Mouse (Mus musculus): Measurements from ENCODE around the gene Mark1.

The Mark1 gene

GRCm38 (mm10) chr1:184889454-184889853 is 109.9 kb downstream of the Mark1 start:
- DNase-seq (ENCODE audit: low spot score) = no peak

DNA sequence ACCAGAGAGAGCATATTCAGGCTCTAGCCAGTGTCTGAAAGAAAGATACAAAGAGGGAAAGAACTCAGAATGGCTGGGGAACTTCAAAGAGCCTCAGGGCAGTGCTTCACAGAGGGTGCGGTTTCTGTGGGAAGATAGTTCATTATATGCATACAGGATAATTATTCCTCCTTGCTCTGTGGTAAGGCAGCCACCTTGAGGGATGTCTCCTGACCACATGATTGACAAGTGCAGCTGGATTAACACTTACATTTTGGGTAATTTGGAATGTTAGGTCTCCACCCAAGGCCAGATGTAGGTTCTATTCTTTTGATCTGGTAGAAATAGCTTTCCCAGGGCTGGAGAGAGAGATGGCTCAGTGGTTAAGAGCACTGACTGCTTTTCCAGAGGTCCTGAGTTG is 113.2 kb downstream of the Mark1 start:
- no peak for DNase-seq (ENCODE audit: low spot score)

DNA sequence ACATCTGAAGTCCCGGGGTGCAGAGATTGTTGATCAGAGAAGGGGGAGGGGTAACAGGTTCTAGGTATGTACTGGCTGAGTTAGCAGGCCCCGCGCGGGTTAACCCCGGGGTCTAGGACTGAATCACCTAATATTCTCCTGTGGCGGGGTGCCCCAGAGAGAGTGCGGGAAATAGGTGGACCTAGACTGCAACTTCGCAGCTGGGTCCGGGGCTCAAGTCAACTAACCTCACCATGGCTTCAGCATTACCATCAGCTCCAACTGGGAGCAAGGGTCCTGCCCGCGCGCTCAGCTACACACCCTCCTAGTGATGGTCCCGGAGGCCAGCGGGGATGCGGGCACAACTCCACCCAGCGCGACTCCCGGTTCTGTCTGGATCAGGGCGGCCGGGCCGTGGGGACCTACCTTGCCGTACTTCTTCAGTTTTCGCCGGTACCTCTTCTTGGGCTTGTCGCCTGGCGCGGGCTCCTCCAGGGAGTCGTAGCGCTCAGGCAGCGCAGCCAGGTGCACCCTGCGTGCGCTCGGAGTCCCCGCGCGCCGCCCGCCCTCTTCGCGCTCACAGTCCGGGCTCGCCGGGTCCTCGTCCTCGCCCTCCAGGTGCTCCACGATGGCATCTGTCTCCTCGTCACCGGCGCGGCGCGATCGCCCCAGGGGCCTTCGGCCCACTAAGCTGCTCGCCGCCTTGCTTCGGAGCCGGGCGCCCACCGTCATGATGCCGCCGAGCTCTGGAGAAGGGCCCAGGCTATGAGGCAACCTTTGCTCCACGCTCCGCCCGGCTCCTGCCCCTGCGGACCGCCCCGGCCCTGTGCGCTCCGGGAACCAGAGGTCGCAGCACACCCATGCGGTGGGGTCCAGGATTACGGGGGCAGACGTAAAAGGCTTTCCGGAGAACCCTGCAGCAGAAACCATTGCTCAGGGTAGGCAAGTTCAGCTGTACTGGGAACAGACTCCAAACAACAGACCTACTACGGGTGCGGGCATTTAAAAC is 116.8 kb downstream of the Mark1 start, which contains the start of gene C130074G19Rik:
Gene C130074G19Rik (minus strand): TSS at position 938 of the 988 bp plus-strand sequence.
- DNase-seq (ENCODE audit: low spot score) = peak; percentile 72

DNA sequence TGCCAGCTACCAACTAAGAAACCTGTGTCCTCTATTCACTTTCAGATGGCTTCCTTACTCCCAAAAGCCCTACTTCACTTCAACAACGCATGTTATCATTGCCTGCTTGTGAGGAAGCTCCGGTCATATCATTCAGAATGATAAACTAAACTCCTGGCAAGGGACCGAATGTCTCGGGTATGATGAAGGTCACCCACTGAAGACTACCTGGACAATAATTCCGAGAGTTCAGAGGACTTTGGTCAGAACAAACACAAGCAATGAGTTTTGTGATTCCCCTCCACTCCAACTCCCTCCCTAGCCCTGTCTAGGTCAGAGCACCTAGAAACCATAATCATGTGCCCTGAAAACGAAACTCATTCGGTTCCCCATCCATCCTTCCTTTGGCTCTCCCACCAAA is 117.5 kb downstream of the Mark1 start:
- no peak for DNase-seq (ENCODE audit: low spot score)

DNA sequence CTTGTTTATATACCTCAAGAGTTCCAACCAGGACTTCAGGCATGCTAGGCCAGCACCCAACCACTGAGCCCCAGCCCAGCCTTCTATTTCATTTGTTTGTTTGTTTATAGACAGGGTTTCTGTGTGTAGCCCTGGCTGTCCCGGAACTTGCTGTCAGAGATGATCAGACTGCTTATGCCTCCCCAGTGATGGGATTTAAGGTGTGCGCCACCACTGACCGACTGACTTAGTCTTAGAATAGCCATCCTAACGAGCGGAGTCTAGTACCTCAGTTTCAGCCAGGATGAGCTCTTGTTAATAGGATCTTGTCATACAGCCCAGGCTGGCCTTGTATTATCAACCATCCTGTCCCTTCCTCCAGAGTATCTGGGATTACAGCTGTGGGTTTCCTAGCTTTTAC is 118.2 kb downstream of the Mark1 start:
- DNase-seq (ENCODE audit: low spot score) = no peak

DNA sequence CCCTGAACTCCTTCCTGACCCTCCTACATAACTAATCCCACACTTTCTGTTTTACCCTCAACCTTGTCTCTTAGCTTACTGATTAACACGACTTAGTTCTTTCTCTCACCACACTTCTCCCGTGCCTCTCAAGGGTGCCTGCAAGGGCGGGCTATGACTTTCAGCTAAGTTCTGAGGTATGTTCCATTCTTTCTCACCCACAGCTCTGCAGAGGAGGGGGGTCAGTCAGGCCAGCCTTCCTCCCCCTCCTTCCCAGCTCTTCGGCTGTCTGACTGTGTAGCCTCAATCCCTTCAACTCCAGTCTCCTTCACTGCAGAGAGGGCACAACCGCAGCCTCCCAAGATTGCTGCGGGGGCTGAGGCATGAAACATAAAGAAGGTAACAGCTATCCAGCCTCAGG is 120.5 kb downstream of the Mark1 start:
- no peak for DNase-seq (ENCODE audit: low spot score)

- DNase-seq (ENCODE audit: low spot score) = no peak
These were observed 122.1 kb downstream of the Mark1 start for GRCm38 (mm10) chr1:184877306-184877705.

DNA sequence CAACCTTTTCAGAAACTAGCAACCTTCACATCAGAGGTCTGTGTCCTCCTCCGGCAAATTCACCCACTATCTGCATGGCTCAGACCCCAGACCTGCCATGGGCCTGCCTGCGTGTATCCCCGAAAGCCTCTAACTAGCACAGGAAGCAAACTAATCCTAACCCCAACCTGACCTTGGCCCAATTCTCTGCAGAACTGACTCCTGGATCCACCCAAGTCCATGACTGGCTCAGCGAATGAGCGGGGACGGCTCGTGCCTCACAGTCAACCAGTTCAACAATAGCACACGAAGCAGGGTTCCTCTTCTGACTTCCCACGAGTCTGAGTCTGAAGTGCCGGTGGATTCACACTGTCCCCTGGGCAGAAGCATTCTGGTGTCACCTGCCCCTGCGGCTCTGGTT is 125.5 kb downstream of the Mark1 start:
- DNase-seq (ENCODE audit: low spot score) = no peak

- DNase-seq (ENCODE audit: low spot score) = no peak
These were observed 127.1 kb downstream of the Mark1 start for GRCm38 (mm10) chr1:184872069-184872819.

DNA sequence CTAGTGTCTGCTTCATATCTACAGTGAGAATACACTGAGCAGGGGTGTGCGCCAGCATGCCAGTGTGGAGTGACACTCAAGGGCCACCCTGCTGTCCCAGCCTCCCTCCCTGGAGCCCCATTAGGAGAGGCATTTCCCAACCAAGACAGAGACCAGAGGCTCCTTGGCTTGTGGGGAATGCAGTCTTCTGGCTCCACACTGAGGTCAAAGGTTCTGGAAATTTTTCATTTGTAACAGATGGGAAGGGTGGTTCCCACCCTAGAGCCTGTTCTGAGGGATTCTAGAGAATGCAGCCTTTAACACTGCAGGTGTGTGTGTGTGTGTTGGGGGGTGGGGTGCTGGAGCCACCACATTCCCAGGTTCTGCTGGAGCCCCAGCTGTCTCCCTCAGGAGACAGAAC is 127.9 kb downstream of the Mark1 start:
- DNase-seq (ENCODE audit: low spot score) = no peak

DNA sequence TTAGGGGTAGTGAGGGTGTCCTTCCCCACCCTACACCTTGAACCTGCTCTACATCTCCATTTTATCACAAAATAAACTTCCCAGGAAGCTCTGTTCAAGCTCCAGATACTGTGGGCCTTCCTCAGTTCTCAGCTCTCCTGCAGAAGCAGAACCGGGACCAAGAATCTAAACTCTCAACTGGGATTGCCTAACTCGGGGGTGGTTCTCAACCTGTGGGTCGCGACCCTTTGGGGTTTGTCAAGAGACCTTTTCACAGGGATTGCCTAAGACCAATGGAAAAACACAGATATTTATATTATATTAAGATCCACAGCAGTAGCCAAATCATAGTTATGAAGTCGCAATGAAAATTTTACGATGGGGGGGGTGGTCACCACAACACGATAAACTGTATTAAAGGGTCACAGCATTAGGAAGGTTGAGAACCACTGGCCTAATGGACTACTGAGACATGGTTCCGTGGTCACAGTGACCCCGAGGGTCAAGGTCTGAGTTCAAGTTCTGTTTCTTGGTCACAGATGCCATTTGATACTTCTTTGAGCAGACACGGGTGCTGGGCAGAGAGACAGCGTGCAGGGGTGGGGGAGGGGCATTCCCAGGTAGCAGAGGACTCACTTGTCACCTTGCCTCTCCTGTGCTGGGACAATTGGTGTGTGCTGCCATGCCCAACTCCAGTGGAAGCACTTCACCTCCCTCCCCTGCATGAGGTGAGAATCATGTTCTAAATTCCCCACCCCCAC is 128.6 kb downstream of the Mark1 start:
- DNase-seq (ENCODE audit: low spot score) = no peak

DNA sequence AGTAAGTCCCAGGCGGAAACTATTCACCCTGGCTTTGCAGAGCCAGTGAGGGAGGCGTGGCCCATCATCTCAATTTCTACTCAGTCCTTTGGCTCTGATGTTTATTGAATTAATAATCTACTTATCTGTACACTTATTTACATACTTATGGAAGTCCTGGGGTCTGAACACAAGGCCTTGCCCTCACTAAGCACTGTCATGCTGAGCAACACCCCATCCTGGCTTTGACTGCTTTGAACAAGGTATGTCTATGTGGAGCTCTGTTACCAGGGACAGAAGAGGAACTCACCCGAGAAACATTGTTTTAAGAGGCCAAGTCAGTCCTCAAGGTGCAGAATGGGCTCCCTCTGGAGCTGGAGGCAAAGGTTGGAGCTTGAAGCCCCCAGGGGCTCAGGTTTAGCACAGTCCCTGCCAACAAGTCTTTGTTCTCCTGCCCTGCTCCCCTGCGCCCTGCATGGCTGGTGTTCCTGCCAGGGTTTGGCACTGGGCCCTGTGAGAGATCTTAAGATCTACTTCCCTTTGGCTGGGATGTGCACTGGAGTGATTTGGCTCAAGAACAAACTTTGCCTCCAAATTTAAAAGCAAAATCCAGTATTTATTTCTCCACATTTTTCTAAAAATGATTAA is 129.3 kb downstream of the Mark1 start:
- peak; percentile 61 for DNase-seq (ENCODE audit: low spot score)

DNA sequence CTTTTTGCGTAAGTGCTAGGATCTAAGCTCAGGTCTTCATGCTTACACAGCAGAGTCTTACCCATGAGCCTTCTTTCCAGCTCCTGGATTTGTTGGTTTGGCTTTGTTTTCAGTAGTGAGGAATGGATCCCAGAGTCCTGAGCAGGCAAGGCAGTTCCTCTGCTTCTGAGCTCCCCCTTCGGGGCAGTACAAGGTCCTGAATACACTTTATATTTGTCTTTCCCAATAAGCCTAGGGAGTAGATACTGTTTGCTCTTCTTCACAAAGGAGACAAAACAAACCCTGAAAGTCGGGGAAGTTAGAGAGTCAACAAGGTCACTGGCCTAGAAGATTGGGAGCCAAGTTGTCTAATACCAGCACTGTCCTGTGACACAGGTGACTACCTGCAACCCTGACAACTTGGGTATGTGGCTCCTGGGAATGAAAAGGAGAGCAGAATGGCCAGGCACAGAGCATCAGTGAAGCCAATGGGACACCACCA is 131.7 kb downstream of the Mark1 start:
- DNase-seq (ENCODE audit: low spot score) = no peak

DNA sequence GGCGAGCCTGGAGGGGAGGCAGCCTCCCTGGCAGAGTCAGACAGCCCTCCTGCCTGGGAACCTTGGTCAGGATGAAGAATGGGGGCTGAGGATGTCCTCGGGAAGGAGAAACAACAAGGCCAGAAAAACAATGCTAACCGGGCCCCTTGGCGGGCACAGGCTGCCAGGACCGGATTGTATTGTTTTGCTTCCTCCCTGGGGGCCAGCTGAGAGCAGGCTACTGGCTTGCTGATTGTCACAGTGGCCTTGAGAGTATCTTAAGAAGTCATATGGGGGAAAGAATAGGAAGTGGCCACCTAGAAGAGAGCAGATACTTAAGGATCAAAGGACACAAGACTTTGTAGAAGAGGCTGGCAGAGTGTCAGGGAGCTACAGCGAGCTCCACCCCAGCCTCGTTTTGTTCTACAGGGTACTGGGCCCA is 135.0 kb downstream of the Mark1 start:
- DNase-seq (ENCODE audit: low spot score) = no peak

- DNase-seq (ENCODE audit: low spot score) = no peak
These were observed 136.7 kb downstream of the Mark1 start for GRCm38 (mm10) chr1:184862636-184863035.

- DNase-seq (ENCODE audit: low spot score) = no peak
These were observed 137.8 kb downstream of the Mark1 start for GRCm38 (mm10) chr1:184861551-184861950.

- DNase-seq (ENCODE audit: low spot score) = no peak
These were observed 139.1 kb downstream of the Mark1 start for GRCm38 (mm10) chr1:184860276-184860675.

GRCm38 (mm10) chr1:184858253-184858652 is 141.1 kb downstream of the Mark1 start:
- DNase-seq (ENCODE audit: low spot score) = no peak

DNA sequence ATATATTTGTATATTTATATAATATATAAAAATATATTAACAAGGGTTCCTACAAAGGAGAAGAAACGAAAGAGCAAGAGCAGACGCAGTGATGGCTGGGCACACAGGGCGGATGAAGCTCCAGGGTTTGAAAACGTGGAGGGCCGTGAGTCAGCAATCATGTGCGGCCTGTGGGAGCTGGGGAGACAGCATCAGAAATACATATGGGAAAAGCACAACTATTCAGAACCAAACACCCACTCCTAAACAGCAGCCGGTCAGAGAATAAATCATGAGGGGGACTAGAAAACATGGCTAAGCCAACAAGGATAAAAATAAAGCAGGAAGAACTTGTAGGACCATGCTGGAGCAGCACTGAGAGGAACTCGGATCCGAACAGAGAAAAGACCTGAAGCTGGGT is 142.2 kb downstream of the Mark1 start:
- DNase-seq (ENCODE audit: low spot score) = no peak

DNA sequence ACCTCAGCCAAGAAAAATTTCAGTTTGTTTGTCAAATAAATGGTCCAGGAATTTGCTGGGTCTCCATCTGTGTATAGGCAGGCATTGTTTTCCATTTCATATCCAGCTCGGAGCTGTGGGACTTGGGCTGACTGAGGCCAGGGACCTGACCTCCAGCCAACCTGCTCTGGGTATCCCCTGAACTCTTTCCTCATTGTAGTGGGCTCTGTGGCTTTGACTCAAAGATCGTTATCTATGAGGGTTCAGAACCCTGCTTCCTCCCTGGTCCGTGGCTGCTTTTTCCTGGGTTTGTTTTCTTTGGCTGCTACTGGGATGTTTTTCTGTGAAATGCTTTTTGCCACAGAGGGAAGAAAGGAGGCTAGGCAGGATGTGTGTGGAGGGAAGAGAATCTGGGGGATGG is 145.4 kb downstream of the Mark1 start:
- DNase-seq (ENCODE audit: low spot score) = no peak

GRCm38 (mm10) chr1:184853339-184853738 is 146.0 kb downstream of the Mark1 start:
- DNase-seq (ENCODE audit: low spot score) = no peak
